Mouse (Mus musculus) ES-E14 (cell line): ENCODE data around the gene Brf1.

Experiments
- HCFC1 ChIP-seq: IDR thresholded peaks from 2 replicates; pipeline ENCODE4 v1.6.1; 2012; ENCODE audit warnings: low read length, inconsistent platforms, borderline replicate concordance; ENCODE audit not compliant: insufficient read depth
- MAFK ChIP-seq: IDR thresholded peaks from 2 replicates; pipeline ENCODE4 v1.6.1; 2014; ENCODE audit warnings: mild to moderate bottlenecking, low read depth, low read length, inconsistent platforms; ENCODE audit not compliant: insufficient read depth
- ZC3H11A ChIP-seq: IDR thresholded peaks from 2 replicates; pipeline ENCODE4 v1.6.1; 2012; ENCODE audit warnings: low read depth, mild to moderate bottlenecking, inconsistent platforms, low read length, borderline replicate concordance

DNA sequence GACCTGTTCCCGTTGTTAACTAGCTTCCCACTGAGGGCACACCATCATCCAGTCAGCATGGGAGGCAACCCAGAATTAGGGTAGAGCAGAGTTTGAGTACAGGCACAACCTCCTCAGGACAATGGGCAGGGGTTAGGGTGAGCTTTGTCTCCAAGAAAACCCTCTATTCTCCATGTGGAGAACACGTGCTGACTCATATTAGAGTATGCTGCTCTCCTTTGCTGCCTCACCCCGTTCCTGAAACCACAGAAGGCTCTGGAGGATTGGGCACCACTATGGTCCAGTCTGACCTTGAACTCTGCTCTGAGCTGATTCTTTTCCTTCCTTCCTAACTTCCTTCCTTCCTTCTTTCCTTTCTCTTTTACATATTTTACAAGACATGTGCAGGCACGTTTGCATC, 37.9 kb upstream of the Brf1 start:
- no peak for TF ChIP-seq HCFC1
- no peak for TF ChIP-seq ZC3H11A
- no peak for TF ChIP-seq MAFK
